Mouse (Mus musculus) layer of hippocampus, adult 9-10 months (tissue): Measurements from ENCODE around the gene Reep3.

Source experiments
- DNase-seq: peaks from one replicate; pipeline ENCODE4 v3.0.0; 2022; ENCODE audit warnings: low spot score

The Reep3 gene

DNA sequence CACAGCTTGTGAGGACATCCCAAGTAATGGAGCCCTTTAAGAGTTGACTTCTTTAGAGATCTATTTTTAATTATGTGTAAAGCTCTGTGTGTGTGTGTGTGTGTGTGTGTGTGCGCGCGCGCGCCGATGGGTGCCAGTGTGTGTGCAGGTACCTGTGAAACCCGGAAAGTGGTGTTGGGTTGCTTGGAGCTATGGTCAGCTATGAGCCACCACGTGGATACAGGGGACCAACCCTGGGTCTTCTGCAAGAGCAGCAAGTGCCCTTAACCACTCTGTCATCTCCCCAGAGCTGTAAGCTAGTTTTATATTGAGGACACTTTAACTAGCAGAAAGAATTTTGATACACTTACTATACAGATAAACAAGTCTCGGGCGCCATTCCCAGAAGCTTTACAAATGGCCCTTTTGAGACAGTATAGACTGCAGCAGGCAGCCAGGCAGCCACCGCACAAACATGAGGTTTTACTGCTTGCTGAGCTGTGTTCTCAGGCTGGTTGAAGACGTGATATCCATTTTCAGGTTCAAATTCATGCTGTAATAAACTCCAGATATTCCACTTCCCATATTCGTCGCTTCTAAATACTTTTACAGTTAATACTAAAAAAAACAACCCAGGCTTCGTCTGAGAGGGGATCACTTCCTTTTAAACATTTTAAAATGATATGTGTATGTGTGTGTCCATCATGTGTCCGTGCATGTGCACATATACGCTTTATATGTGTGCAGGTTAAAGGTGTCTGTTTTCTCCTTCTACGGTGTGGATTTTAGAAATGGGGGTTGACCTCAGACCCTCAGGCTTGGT is 15.3 kb downstream of the Reep3 start:
- no peak for DNase-seq

DNA sequence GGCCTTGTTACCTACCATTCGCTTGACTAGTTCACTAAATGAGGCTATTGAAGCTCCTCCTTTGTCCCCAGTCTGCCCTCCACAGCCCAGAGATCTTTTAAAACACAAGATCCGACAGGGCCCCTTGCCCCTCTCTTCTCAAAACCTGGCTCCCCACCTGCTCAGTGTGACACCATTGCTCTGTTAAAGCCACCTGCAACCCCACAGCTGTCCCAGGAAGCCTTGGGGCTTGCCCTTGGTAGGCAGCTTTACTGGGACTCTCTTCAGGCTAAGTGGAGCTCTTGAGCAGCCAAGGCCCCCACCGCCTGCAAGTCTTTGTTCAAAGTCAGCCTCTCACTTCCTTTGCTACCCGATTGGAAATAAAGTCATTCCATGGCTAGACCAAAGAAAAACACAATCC is 17.7 kb downstream of the Reep3 start:
- DNase-seq, result no peak

DNA sequence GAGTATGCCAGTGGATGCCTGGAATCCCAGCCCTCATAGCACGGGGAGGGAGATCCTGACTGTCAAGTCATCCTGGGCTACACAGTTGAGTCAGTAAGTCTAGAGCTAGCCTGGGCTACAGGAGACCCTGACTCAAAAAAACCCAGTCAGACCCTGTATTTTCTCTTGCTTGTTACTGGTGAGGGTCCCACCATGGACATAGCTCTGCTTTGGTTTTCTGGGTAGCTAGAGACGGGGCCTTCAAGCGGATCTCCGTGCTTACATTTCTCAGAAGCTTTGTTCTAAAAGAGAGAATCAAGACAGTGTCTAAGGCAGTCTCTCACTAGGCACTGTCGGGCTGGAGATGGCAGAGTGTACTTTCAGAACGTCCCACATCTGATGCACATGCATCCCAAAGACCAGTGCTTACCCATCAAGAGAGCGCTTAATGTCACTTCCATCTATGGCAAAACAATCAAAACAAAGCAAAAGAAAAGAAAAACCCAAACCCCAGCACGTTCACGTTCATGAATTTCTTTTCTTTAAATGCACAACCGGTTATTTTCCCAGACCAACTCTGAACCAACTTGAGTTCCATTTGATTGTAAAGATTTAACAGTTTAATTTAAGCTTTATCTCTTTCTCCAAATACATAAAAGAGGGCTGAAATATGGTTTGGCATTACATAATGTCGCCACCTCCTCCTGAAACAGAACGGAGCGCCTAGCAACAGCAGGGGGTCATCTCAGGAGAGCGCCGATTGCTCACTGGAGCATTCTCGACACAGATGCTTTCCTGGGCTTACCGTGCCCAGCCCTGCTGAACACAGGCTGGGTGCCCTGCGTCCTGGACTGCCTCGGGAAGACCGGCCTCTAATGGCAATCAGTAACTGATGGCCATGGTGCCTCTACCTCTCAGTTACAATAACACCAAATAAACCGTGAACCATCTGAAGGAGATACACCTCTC is 20.5 kb downstream of the Reep3 start:
- no peak for DNase-seq

DNA sequence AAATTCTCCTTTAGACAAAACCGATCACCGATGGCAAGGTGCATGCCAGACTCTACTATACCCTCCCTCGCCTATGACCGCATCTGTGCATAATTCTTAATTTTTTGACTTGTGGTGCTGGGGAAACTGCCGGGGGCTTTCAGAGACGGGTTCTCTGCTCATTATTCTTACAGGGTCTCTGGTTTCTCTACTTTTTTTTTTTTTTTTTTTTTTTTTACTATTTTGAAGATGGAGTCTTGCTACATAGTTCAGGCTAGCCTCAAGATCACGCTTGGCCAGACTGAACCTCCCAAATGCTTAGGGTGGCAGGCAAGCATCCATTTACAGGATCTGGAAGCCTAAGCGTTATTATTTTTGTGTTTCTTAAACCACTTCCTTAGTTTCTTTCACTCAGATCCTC is 23.2 kb downstream of the Reep3 start:
- DNase-seq, result no peak

GRCm38 (mm10) chr10:67072600-67072999 is 24.1 kb downstream of the Reep3 start:
- DNase-seq, result no peak

DNA sequence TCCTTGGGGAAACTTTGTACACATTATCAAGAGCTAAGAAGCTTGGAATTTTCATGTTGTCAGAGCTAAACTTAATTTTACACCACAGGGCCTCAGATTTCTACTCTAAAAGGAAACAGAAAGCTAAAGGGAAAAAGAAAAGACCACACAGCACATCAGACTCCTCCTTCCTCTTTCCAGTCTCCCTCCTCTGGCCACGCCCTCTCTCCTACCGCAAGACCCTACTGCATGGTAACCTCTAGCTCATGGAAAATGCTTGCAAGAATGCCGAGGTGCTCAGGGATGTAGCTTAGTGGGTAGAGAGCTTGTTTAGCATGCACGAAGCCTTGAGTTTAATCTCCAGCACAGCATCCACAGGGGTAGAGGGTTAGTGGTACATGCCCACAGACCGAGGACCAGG is 24.9 kb downstream of the Reep3 start:
- no peak for DNase-seq

GRCm38 (mm10) chr10:67071389-67071788 is 25.4 kb downstream of the Reep3 start:
- no peak for DNase-seq

DNA sequence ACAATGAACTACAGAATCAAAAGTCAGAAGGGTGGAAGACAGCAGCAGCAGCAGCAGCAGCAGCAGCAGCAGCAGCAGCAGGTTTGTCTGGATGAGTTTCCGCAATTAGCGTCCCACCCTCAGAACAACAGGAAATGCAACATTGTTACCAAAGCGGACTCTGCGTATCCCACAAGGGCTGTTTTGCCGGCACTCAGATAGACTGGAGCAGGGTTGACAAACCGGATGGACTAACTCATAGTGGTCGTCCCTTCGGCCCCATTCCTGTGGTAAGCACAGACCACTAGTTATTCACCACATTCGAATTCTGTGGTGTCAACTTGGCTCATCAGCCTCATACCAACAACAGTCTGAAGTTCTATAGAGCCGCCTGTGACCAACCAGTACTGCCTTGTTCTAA is 27.7 kb downstream of the Reep3 start:
- DNase-seq, result no peak

DNA sequence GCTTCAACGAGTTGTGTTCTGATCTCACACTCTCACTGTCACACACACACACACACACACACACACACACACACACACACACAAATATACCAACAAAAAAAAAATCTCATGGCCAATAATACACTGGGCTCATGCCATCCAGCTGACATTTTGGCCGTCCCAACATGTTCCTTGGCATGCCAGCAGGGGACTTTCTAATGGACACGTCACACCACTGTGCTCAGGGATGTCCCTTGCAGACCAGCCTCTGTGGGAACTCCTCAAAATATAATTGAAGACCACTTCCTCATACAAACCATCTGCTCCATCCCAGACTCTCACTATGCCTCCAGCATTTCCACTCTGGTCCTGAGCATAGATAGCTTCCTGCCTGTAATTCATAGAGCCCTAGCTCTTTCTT is 30.3 kb downstream of the Reep3 start:
- no peak for DNase-seq

DNA sequence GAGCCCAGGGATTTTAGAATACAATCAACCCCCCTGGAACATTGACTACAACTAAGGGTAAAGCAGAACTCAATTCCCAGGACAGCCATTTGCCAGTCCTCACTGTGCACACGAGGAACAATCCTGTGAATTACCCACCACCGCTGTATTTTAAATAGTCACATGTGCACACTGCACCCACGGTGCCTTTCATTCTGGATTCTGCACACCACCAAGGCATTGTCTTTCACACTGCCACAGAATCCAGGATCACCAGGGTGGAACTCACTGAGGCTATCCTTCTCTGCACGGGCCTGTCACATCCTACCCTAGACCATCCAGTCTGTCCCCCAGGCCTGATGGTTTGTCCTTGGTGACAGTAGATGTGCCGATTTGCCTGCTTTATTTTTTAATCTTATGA is 30.8 kb downstream of the Reep3 start:
- no peak for DNase-seq

GRCm38 (mm10) chr10:67065277-67065887 is 31.4 kb downstream of the Reep3 start:
- no peak for DNase-seq

DNA sequence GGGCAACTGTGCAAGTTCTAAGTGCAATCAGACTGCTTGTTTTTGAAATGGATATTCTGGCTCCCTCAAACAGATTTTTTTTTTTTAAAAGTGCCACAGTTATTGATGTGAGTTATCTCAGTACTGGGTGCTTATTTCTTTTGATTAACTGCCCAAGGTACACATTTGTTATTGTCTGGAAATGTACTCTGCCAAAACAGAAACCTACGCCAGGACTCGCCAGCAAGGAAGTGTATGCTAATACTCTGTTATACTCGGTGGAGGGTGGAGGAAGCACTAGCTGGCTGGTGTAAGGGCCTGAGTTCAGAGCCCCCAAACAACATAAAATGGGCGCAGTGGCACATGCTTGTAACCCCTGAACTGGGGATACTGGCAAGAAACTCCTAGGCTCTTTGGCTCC is 34.9 kb downstream of the Reep3 start:
- DNase-seq, result no peak

DNA sequence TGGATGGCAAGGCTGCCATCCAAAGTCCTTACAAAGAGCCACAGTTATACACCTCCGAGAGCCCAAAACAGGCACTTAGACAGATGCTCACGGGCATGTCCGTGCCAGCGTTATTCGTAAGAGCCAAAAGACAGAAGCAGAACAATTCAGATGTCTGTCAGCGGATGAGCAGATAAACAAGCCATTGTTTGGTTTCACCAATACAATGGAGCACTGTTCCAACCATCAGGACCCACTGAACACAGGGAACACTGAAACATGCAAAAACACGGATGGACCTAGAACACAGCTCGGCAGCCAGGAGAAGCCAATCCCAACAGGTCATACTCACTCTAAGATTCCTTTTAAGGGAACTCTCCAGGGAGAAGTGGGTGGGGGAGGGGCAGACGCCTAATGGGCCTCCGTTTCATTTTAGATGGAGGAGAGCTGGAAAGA is 35.4 kb downstream of the Reep3 start:
- peak; percentile 59 for DNase-seq

DNA sequence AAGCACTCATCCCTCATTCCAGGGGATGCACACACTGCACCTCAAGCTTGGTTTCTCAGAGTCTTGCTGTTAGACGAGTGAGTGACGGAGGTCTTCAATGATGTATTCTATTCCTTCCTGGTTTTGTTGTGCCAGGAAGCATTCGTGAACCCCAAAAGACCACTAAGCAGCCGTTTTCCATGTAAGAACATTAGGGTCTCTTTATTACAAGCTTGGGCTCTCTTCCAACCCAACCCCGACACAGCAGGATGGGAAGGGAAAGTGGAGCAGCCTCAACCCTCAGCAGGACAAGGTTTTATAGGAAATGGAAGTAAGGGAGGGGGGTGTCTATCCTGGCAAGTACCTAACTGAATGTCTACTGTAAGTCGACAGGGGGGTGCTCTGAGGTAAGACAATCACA is 38.0 kb downstream of the Reep3 start:
- no peak for DNase-seq

GRCm38 (mm10) chr10:67058297-67058696 is 38.4 kb downstream of the Reep3 start:
- no peak for DNase-seq

- DNase-seq, result no peak
These were observed 39.0 kb downstream of the Reep3 start for GRCm38 (mm10) chr10:67057696-67058095.

DNA sequence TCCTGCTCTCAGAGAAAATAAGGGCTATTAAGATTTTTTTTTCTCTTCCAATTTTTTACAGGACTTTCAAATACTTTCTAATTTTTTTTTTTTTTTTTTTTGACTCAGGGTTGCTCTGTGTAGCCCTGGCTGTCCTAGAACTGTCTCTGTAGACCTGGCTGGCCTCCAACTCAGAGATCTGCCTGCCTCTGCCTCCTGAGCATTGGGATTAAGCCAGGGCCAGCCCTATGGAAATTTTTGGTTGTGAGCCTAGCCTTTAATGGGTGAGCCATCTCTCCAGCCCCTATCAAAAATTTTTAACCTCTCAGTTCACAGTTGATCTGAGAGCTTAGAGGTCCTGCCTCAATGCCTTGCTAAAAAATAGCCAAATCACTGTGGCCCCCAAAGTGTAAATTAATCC is 39.5 kb downstream of the Reep3 start:
- no peak for DNase-seq

- DNase-seq, result no peak
These were observed 40.6 kb downstream of the Reep3 start for GRCm38 (mm10) chr10:67055867-67056856.

- no peak for DNase-seq
These were observed 43.3 kb downstream of the Reep3 start for GRCm38 (mm10) chr10:67053475-67053874.

DNA sequence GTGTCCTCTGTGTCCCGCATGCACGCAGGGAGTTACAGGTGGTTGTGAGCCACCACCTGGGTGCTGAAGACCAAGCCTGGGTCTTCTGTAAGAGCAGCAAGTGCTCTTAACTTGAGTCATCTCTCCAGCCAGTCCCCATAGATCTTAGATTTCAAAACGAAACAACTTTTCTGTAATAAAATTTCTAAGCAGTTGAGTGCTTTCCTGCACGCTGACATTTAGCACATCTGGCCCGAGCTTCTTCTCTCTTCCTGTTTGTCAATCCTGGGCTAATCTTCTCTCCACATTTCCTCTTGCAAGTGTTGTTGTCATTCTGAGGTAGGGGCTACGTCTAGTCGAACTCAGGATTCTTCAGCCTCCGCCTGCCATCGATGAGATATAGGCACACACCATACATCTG is 44.3 kb downstream of the Reep3 start:
- DNase-seq, result no peak

DNA sequence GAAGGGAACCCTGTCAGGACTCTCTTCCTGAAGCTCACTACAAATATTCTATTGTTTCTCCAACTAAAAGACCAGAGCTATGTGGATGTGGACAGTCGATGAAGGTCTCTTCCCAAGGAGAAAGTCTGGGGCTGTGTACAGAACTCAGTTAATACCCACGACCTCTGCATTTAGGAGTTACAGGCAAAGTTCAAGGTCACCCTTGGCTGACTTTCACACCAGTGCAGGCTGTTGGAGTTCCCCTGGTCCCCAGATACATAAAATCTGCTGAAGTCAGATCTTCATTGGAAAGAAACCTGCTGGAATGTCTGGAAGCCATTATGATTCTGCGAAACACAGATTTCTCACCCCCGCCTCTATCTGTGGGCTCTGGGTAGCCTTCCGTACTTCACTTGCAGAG is 45.3 kb downstream of the Reep3 start:
- no peak for DNase-seq

DNA sequence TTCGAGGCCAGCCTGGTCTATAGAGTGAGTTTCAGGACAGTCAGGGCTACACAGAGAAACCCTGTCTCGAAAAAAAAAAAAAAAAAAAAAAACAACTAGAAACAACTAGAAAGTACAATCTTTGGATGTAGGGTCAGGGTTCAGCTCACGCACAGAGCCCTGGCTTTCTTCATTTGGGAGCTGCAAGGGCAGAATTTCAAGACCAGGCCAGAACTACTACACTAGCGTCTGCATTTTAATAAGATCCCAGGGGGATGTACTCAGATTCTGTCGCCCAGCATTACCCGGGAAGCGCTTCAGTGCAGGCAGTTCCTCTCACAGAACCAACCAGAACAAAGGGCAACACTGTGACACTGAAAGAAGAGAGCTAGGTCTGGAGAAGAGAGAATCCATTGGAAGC is 46.0 kb downstream of the Reep3 start:
- DNase-seq, result no peak
